Mouse (Mus musculus): ENCODE results near the gene Enpp5. TPM values are rescaled to one million over a fixed set of nuclear protein-coding genes. Genes with fewer than 3 reads are reported as not detected.

The Enpp5 gene
- polyA plus RNA-seq, 1 experiment = 13.8 TPM

- no peak overlapping the region for H3K4me3 ChIP-seq (ENCODE audit: control insufficient read depth, low read depth, low read length)
- TF ChIP-seq POLR2A (IDR thresholded peaks at IDR 0.05; ENCODE audit: control insufficient read depth, low read depth, low read length) (no peak), CTCF (IDR thresholded peaks at IDR 0.05; ENCODE audit: control insufficient read depth, insufficient read depth, insufficient replicate concordance, low read depth, low read length) (no peak)
- H3K27me3 ChIP-seq (ENCODE audit: control insufficient read depth, insufficient read depth, low read length) = no peaks in the 10 kb centered on the region
- no peaks in the 10 kb centered on the region for H3K36me3 ChIP-seq (ENCODE audit: control insufficient read depth, insufficient read depth, low read length)
- H3K4me1 ChIP-seq (ENCODE audit: control insufficient read depth, insufficient read depth, low read length) = no peaks in the 10 kb centered on the region
- H3K27ac ChIP-seq (ENCODE audit: control insufficient read depth, insufficient read depth, low read depth, low read length) = no peak overlapping the region
These were observed 12.9 kb downstream of the Enpp5 start for GRCm38 (mm10) chr17:44091512-44091911.

- peaks cover 2% of the 10 kb centered on the region for H3K4me1 ChIP-seq (ENCODE audit: control insufficient read depth, insufficient read depth, low read length)
- no peaks in the 10 kb centered on the region for H3K27me3 ChIP-seq (ENCODE audit: control insufficient read depth, insufficient read depth, low read length)
- no peak overlapping the region for H3K27ac ChIP-seq (ENCODE audit: control insufficient read depth, insufficient read depth, low read depth, low read length)
- no peak overlapping the region for H3K4me3 ChIP-seq (ENCODE audit: control insufficient read depth, low read depth, low read length)
- TF ChIP-seq CTCF (IDR thresholded peaks at IDR 0.05; ENCODE audit: control insufficient read depth, insufficient read depth, insufficient replicate concordance, low read depth, low read length) (no peak), POLR2A (IDR thresholded peaks at IDR 0.05; ENCODE audit: control insufficient read depth, low read depth, low read length) (no peak)
- peaks cover 1% of the 10 kb centered on the region; the same call in 1 of the 2 replicates for H3K36me3 ChIP-seq (ENCODE audit: control insufficient read depth, insufficient read depth, low read length)
These were observed 21.9 kb downstream of the Enpp5 start for GRCm38 (mm10) chr17:44100486-44100885.

- TF ChIP-seq CTCF (IDR thresholded peaks at IDR 0.05; ENCODE audit: control insufficient read depth, insufficient read depth, insufficient replicate concordance, low read depth, low read length) (no peak), POLR2A (IDR thresholded peaks at IDR 0.05; ENCODE audit: control insufficient read depth, low read depth, low read length) (no peak)
These were observed 22.3 kb downstream of the Enpp5 start for GRCm38 (mm10) chr17:44100906-44101305.

GRCm38 (mm10) chr17:44101961-44102360 is 23.3 kb downstream of the Enpp5 start:
- Histone ChIP-seq H3K36me3 (ENCODE audit: control insufficient read depth, insufficient read depth, low read length) (peaks cover 1% of the 10 kb centered on the region; the same call in 1 of the 2 replicates), H3K27ac (ENCODE audit: control insufficient read depth, insufficient read depth, low read depth, low read length) (no peak overlapping the region), H3K4me1 (ENCODE audit: control insufficient read depth, insufficient read depth, low read length) (peaks cover 2% of the 10 kb centered on the region), H3K27me3 (ENCODE audit: control insufficient read depth, insufficient read depth, low read length) (no peaks in the 10 kb centered on the region), H3K4me3 (ENCODE audit: control insufficient read depth, low read depth, low read length) (no peak overlapping the region)
- TF ChIP-seq POLR2A (IDR thresholded peaks at IDR 0.05; ENCODE audit: control insufficient read depth, low read depth, low read length) = no peak
- TF ChIP-seq CTCF (IDR thresholded peaks at IDR 0.05; ENCODE audit: control insufficient read depth, insufficient read depth, insufficient replicate concordance, low read depth, low read length) = no peak

More at GRCm38 (mm10) chr17:44100906-44101305, 22.3 kb downstream of the Enpp5 start:
- Histone ChIP-seq H3K4me3 (ENCODE audit: control insufficient read depth, low read depth, low read length) (no peak overlapping the region), H3K36me3 (ENCODE audit: control insufficient read depth, insufficient read depth, low read length) (peaks cover 1% of the 10 kb centered on the region; the same call in 1 of the 2 replicates), H3K27ac (ENCODE audit: control insufficient read depth, insufficient read depth, low read depth, low read length) (no peak overlapping the region), H3K4me1 (ENCODE audit: control insufficient read depth, insufficient read depth, low read length) (peaks cover 2% of the 10 kb centered on the region), H3K27me3 (ENCODE audit: control insufficient read depth, insufficient read depth, low read length) (no peaks in the 10 kb centered on the region)

DNA sequence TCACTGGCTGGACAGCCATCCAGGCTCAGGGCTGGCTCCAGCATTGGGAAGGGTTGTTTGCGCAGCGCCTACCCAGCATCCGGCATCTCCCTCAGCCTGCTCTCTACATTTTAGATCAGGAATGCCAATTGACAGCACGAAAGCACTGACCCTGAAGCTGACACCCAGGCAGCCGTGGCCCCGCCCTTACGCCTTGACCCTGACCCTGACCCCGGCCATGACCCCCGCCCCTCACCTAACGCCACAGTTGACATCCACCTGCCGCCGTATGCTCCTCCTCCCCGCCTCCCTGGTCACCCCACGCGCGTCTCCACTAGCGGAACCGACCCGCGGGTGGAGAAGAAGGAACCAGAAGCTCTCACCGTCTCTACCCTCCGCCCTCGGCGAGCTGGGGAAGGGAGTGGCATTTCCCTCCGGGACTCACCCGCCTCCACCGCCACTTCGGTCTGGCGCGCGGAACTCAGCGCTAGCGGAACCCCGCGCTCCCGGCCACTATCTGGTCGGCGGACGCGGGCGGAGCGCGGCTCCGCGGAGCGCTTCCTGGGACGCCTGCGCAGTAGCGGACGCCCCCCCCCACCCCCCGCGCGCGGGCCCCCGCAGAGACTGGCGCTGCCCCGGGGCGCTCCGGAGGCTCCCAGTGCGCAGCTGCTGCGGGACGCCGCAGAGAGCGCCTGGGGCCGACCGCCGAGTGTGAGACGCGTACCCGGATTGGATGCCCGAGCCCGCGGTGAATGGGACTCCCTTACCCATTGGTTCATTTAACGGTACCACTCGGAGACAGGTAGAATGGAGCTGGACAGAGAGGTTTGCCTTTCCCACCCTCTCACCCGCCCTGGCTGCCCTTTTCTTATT is 26.9 kb downstream of the Enpp5 start, which contains the start of gene Enpp4:
Enpp4 (minus strand) TSS at position 523 of the 852 bp plus-strand sequence.
- TF ChIP-seq POLR2A (IDR thresholded peaks at IDR 0.05; ENCODE audit: control insufficient read depth, low read depth, low read length) = peak; percentile 53
- TF ChIP-seq CTCF (IDR thresholded peaks at IDR 0.05; ENCODE audit: control insufficient read depth, insufficient read depth, insufficient replicate concordance, low read depth, low read length) = no peak
- H3K4me1 ChIP-seq (ENCODE audit: control insufficient read depth, insufficient read depth, low read length) = peaks cover 2% of the 10 kb centered on the region
- peak within 1 kb of the TSS; percentile 96 for H3K4me3 ChIP-seq (ENCODE audit: control insufficient read depth, low read depth, low read length)
- no peaks in the 10 kb centered on the region for H3K27me3 ChIP-seq (ENCODE audit: control insufficient read depth, insufficient read depth, low read length)
- no peaks in the 10 kb centered on the region for H3K36me3 ChIP-seq (ENCODE audit: control insufficient read depth, insufficient read depth, low read length)
- H3K27ac ChIP-seq (ENCODE audit: control insufficient read depth, insufficient read depth, low read depth, low read length) = peak within 1 kb of the TSS; percentile 97

DNA sequence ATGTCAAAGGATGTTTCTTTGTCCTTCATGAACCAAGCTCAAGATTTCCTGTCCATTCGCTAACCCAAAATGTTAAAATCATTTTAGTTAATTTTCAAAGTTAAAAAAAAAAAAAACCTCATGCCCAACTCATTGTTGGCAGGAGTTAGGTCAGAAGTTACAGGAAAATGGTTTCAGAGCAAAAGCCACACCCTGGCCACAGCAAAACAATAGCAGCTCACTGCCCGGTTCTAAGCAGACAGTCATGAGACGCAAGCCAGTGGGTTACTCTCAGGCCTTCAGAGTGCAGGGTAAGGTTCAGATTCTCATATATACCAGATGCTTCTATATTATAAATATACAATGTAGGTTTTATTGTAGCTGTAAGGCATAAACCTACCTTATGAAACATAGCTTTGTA is 29.7 kb downstream of the Enpp5 start:
- Histone ChIP-seq H3K27ac (ENCODE audit: control insufficient read depth, insufficient read depth, low read depth, low read length) (no peak overlapping the region), H3K27me3 (ENCODE audit: control insufficient read depth, insufficient read depth, low read length) (no peaks in the 10 kb centered on the region), H3K4me3 (ENCODE audit: control insufficient read depth, low read depth, low read length) (no peak overlapping the region), H3K4me1 (ENCODE audit: control insufficient read depth, insufficient read depth, low read length) (peaks cover 2% of the 10 kb centered on the region), H3K36me3 (ENCODE audit: control insufficient read depth, insufficient read depth, low read length) (no peaks in the 10 kb centered on the region)
- TF ChIP-seq CTCF (IDR thresholded peaks at IDR 0.05; ENCODE audit: control insufficient read depth, insufficient read depth, insufficient replicate concordance, low read depth, low read length) (no peak), POLR2A (IDR thresholded peaks at IDR 0.05; ENCODE audit: control insufficient read depth, low read depth, low read length) (no peak)

DNA sequence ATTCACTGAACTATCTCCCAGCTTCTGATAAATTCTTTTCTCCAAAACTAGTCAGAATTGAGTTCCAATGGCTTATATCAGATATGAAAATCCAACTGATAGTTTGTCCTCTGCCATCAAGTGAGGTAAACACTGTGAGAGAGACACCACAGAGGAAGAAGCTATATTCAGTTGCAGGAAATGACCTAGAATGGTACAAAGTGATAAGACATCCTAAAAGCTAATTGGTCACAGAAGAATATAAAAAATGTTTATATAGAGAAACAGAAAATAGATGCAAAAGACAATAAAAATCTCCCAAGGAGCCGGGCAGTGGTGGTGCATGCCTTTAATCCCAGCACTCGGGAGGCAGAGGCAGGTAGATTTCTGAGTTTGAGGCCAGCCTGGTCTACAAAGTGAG is 38.0 kb downstream of the Enpp5 start:
- TF ChIP-seq POLR2A (IDR thresholded peaks at IDR 0.05; ENCODE audit: control insufficient read depth, low read depth, low read length) = no peak
- no peak for TF ChIP-seq CTCF (IDR thresholded peaks at IDR 0.05; ENCODE audit: control insufficient read depth, insufficient read depth, insufficient replicate concordance, low read depth, low read length)

More for the DNA sequence above, 38.0 kb downstream of the Enpp5 start:
- H3K27ac ChIP-seq (ENCODE audit: control insufficient read depth, insufficient read depth, low read depth, low read length) = no peak overlapping the region
- H3K36me3 ChIP-seq (ENCODE audit: control insufficient read depth, insufficient read depth, low read length) = no peaks in the 10 kb centered on the region
- H3K27me3 ChIP-seq (ENCODE audit: control insufficient read depth, insufficient read depth, low read length) = no peaks in the 10 kb centered on the region
- no peak overlapping the region for H3K4me3 ChIP-seq (ENCODE audit: control insufficient read depth, low read depth, low read length)
- no peaks in the 10 kb centered on the region for H3K4me1 ChIP-seq (ENCODE audit: control insufficient read depth, insufficient read depth, low read length)

Data from testis, adult 2 months (tissue).